ENCODE assay signal across 8 mouse cellular contexts in genomic region chr15:90678985-90679759, GRCm38 (mm10). TPM values are rescaled to one million over a fixed set of nuclear protein-coding genes. Genes with fewer than 3 reads are reported as not detected.
A peak's percentile ranks its signal among the peaks of the same experiment; 100 is the strongest.
DNase-seq lines count a peak whose midpoint lies in the region; ATAC-seq and TF ChIP-seq lines count a peak whose summit lies in the region.

Cpne8 (minus strand) TSS chr15:90679432.

- H3K27ac ChIP-seq in hindbrain, embryonic 11.5 days (ENCODE audit: low read depth, low read length) = no peak within 1 kb of the TSS
- peak within 1 kb of the TSS; percentile 29; the same call in 1 of the 2 replicates for H3K27ac ChIP-seq in lung, postnatal 0 days (ENCODE audit: low read length)

- H3K36me3 ChIP-seq in hindbrain, embryonic 11.5 days (ENCODE audit: control insufficient read depth, insufficient read depth, low read length) = no peaks in the 10 kb centered on the region
- H3K36me3 ChIP-seq in lung, postnatal 0 days (ENCODE audit: insufficient read depth, low read length) = no peaks in the 10 kb centered on the region

- H3K9ac ChIP-seq in hindbrain, embryonic 11.5 days (ENCODE audit: low read depth, low read length) = peak within 1 kb of the TSS; percentile 58
- peak within 1 kb of the TSS; percentile 32 for H3K9ac ChIP-seq in lung, postnatal 0 days (replicated peaks; ENCODE audit: low read depth)

- H3K4me2 ChIP-seq in hindbrain, embryonic 11.5 days (replicated peaks; ENCODE audit: low read depth, low read length) = peak within 1 kb of the TSS; percentile 80
- peak within 1 kb of the TSS; percentile 97 for H3K4me2 ChIP-seq in lung, postnatal 0 days (replicated peaks; ENCODE audit: low read depth, low read length)

- 0 out of 2 replicates have a peak, but pooled peaks cover 3% of the 10 kb centered on the region for H3K4me1 ChIP-seq in hindbrain, embryonic 11.5 days (replicated peaks; ENCODE audit: control insufficient read depth, insufficient read depth, low read length)
- no peaks in the 10 kb centered on the region for H3K4me1 ChIP-seq in lung, postnatal 0 days (ENCODE audit: insufficient read depth, low read depth, low read length)

- TF ChIP-seq EP300 in lung, postnatal 0 days (IDR thresholded peaks at IDR 0.05) = no peak

- H3K4me3 ChIP-seq in hindbrain, embryonic 11.5 days (ENCODE audit: low read depth, low read length) = peak within 1 kb of the TSS; percentile 66
- H3K4me3 ChIP-seq in lung, postnatal 0 days (ENCODE audit: low read depth, low read length) = peak within 1 kb of the TSS; percentile 64

- DNase-seq in Muller cell, postnatal 12 days (ENCODE audit: inconsistent ontology term) = peak; percentile 90
- DNase-seq in cerebellum, postnatal 10 days = peak; percentile 70 to 71
- DNase-seq in frontal cortex, postnatal 36 days (ENCODE audit: low spot score in 2 of 2) = peak; percentile 50 to 53
- peak; percentile 75 for DNase-seq in hindbrain, embryonic 11.5 days (ENCODE audit: low spot score)
- DNase-seq in layer of hippocampus, postnatal 25 days (ENCODE audit: extremely low spot score in 1 of 2, low spot score in 1 of 2) = peak; percentile 44 to 47
- peak; percentile 80 for DNase-seq in lung, postnatal 0 days (ENCODE audit: low spot score)
- peak; percentile 78 for DNase-seq in ovary, postnatal 36 days (ENCODE audit: low spot score)
- DNase-seq in urinary bladder, postnatal 25 days (ENCODE audit: low spot score) = peak; percentile 62

- peaks cover 3% of the 10 kb centered on the region for H3K27me3 ChIP-seq in hindbrain, embryonic 11.5 days (ENCODE audit: control insufficient read depth, insufficient read depth, low read length)
- no peaks in the 10 kb centered on the region for H3K27me3 ChIP-seq in lung, postnatal 0 days (replicated peaks; ENCODE audit: insufficient read depth, low read length)

- no peaks in the 10 kb centered on the region for H3K9me3 ChIP-seq in hindbrain, embryonic 11.5 days (ENCODE audit: control insufficient read depth, low read length)
- no peaks in the 10 kb centered on the region for H3K9me3 ChIP-seq in lung, postnatal 0 days (ENCODE audit: low read length)

- TF ChIP-seq CTCF in lung, postnatal 0 days (IDR thresholded peaks at IDR 0.05) = no peak

- under 1% methylated on average over 54 of the region's 56 CpGs for WGBS in hindbrain, embryonic 11.5 days
- WGBS in lung, postnatal 0 days = under 1% methylated on average over 50 of the region's 56 CpGs

- peak; percentile 80 for ATAC-seq in hindbrain, embryonic 11.5 days (ENCODE audit: low FRiP score)
- peak; percentile 89 for ATAC-seq in lung, postnatal 0 days

RNA-seq across cellular contexts. Expression of gene Cpne8, which starts in this region (rescaled TPM):
- 7.0 and 10.4 TPM in 2 replicates for polyA plus RNA-seq in hindbrain, embryonic 11.5 days (2014; fragmentation: Nextera tagmentation; extraction: Ambion mirVana)
- 10 to 100 TPM; 30.8 to 33.6 TPM for total RNA-seq in layer of hippocampus, postnatal 25 days (2021)
- polyA plus RNA-seq in lung, postnatal 0 days (2015; fragmentation: Nextera tagmentation; extraction: Ambion mirVana) = 46.0 and 65.1 TPM in 2 replicates
